Mouse (Mus musculus) G1E (cell line): Measurements from ENCODE around the gene Ptpa.

ENCODE experiments used
- CTCF ChIP-seq: IDR thresholded peaks from 2 replicates; pipeline ENCODE4 v1.5.1; 2012; ENCODE audit warnings: low read depth, low read length, inconsistent platforms, mixed read lengths
- GATA1 ChIP-seq: IDR thresholded peaks from 2 replicates; pipeline ENCODE4 v1.6.1; 2012; ENCODE audit warnings: borderline replicate concordance, low read length, inconsistent platforms, mixed read lengths
- TAL1 ChIP-seq: conservative IDR thresholded peaks from 2 replicates; pipeline ENCODE4 v1.6.1; 2012; ENCODE audit warnings: low read depth, low read length, inconsistent platforms, mixed read lengths

- TF ChIP-seq TAL1 (no peak), GATA1 (no peak), CTCF (peak; percentile 97)
Measured at GRCm38 (mm10) chr2:30435326-30436155, 19.7 kb downstream of the Ptpa start.
